Mouse (Mus musculus) 3T3-L1 (cell line): Measurements from ENCODE around the gene Fancd2.

Experiments
- DNase-seq: peaks from one replicate; pipeline ENCODE4 v3.0.0-alpha.2; 2015; ENCODE audit warnings: low read depth, low spot score

Fancd2 gene

GRCm38 (mm10) chr6:113530932-113531839, at the start of gene Fancd2, which contains the start of gene Emc3:
Fancd2 (plus strand) TSS chr6:113531682.
Emc3 (minus strand) TSS chr6:113531652.
- DNase-seq: peak; percentile 90

- DNase-seq: no peak
Measured at GRCm38 (mm10) chr6:113482477-113483099, 48.9 kb upstream of the Fancd2 start.

GRCm38 (mm10) chr6:113483100-113483615, 48.3 kb upstream of the Fancd2 start, which contains the start of gene Creld1:
Creld1 (plus strand) TSS chr6:113483297.
- DNase-seq: no peak

- no peak for DNase-seq
Measured at GRCm38 (mm10) chr6:113483729-113484128, 47.8 kb upstream of the Fancd2 start.

- DNase-seq: peak; percentile 95
Measured at GRCm38 (mm10) chr6:113487125-113487576, 44.3 kb upstream of the Fancd2 start.

GRCm38 (mm10) chr6:113489410-113489809, 42.1 kb upstream of the Fancd2 start:
- no peak for DNase-seq

- DNase-seq: no peak
Measured at GRCm38 (mm10) chr6:113492101-113492864, 39.2 kb upstream of the Fancd2 start.

- DNase-seq: no peak
Measured at GRCm38 (mm10) chr6:113494258-113494788, 37.2 kb upstream of the Fancd2 start.

- no peak for DNase-seq
Measured at GRCm38 (mm10) chr6:113495071-113495675, 36.3 kb upstream of the Fancd2 start.

- no peak for DNase-seq
Measured at GRCm38 (mm10) chr6:113499346-113499745, 32.1 kb upstream of the Fancd2 start.

GRCm38 (mm10) chr6:113501388-113502084, 29.9 kb upstream of the Fancd2 start, which contains the start of gene Prrt3:
Prrt3 (minus strand) TSS chr6:113501931.
- no peak for DNase-seq

- no peak for DNase-seq
Measured at GRCm38 (mm10) chr6:113502801-113503200, 28.7 kb upstream of the Fancd2 start.

- no peak for DNase-seq
Measured at GRCm38 (mm10) chr6:113505689-113506088, 25.8 kb upstream of the Fancd2 start.

- DNase-seq: peak; percentile 57
Measured at GRCm38 (mm10) chr6:113507130-113507529, 24.4 kb upstream of the Fancd2 start.

- DNase-seq: peak; percentile 25
Measured at GRCm38 (mm10) chr6:113508272-113508946, 23.1 kb upstream of the Fancd2 start.

GRCm38 (mm10) chr6:113508947-113509280, 22.6 kb upstream of the Fancd2 start:
- DNase-seq: peak; percentile 38

GRCm38 (mm10) chr6:113513944-113514343, 17.5 kb upstream of the Fancd2 start:
- DNase-seq: no peak

- no peak for DNase-seq
Measured at GRCm38 (mm10) chr6:113514600-113514999, 16.9 kb upstream of the Fancd2 start.

GRCm38 (mm10) chr6:113517434-113518080, 13.9 kb upstream of the Fancd2 start:
- DNase-seq: no peak
